Mouse (Mus musculus) bone marrow macrophage, adult 2 months (primary cell): ENCODE results near the gene Gm9821. TPM values are rescaled to one million over a fixed set of nuclear protein-coding genes. Genes with fewer than 3 reads are reported as not detected.

ENCODE experiments used
- H3K27ac ChIP-seq: 2 replicates; pipeline ENCODE4 v1.5.1; 2012; ENCODE audit warnings: low read depth, low read length; ENCODE audit not compliant: insufficient read depth
- H3K4me1 ChIP-seq: 2 replicates; pipeline ENCODE4 v1.6.1; 2012; ENCODE audit warnings: low read length; ENCODE audit not compliant: control insufficient read depth, insufficient read depth
- H3K4me3 ChIP-seq: 2 replicates; pipeline ENCODE4 v1.5.1; 2012; ENCODE audit warnings: mild to moderate bottlenecking, low read length, moderate library complexity; ENCODE audit not compliant: insufficient read depth
- CTCF ChIP-seq: IDR thresholded peaks from 2 replicates; pipeline ENCODE4 v1.5.1; 2012; ENCODE audit warnings: low read depth, mild to moderate bottlenecking, low read length, moderate library complexity
- POLR2A ChIP-seq: IDR thresholded peaks from 2 replicates; pipeline ENCODE4 v1.6.1; 2012; ENCODE audit warnings: mild to moderate bottlenecking, low read depth, low read length, borderline replicate concordance
- polyA plus RNA-seq: library from polyadenylated mRNA; stranded (reverse); fragments of >200 nt; gene quantifications from 2 replicates; pipeline ENCODE4 v1.2.4, GENCODE M21; 2012; ENCODE audit not compliant: missing spikeins, insufficient read depth, insufficient read length

Gene Gm9821
- polyA plus RNA-seq, 1 experiment, result not detected

- no peak for TF ChIP-seq CTCF
- TF ChIP-seq POLR2A, result no peak
- peaks cover 18% of the 10 kb centered on the region for H3K4me1 ChIP-seq
- H3K27ac ChIP-seq, result peak overlapping the region; percentile 88
- H3K4me3 ChIP-seq, result peak overlapping the region; percentile 43
Measured at GRCm38 (mm10) chr2:91984439-91984838, 38.9 kb downstream of the Gm9821 start.

DNA sequence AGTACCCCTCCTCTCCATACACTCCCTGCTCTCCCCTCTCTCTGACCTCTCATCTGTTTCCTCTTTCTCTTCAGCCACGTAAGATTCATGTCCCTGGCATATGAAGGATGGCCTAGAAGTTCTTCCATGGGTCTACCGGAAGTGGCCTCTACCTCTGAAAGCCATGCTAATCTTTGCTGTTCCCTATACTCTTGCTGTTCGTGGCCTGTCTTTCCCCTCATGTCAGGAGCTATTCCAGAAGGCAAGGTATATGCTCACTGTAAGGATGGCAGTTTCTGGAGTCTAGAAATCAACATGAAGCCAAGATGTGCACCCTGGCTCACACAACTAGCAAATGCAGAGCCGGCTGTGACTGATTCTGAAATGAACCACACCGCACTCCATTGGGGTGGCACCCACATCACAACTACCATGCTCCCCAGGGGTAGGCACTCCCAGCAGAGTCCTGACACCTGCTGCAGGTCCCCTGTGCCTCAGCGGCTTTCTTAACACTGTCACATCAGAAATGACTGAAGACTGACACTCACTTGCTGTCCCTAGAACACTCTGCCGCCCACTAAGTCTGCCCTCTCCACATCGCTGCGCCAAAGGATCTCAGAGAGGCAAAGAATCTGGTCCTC is 39.5 kb downstream of the Gm9821 start:
- Histone ChIP-seq H3K27ac (peak overlapping the region; percentile 83), H3K4me1 (peaks cover 18% of the 10 kb centered on the region), H3K4me3 (peak overlapping the region; percentile 22)
- TF ChIP-seq POLR2A, result no peak

DNA sequence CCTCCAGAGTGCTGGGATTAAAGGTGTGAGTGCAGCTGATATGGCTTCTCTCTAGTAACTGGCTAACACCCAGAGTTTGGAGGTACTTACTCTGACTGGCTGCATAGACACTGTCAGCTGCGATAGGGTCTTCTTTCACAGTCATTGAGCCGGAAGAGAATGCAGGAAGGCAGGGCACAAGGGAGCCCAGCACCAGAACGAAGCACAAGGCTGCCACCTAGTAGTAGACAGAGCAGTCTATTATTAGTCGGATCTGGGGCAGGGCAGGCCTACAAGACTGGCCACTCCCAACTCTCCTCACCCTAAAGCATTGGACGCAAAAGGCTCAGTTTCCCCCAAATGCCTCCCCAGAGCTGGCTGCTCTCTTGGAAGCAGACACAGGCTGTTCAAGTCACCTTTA is 40.6 kb downstream of the Gm9821 start:
- Histone ChIP-seq H3K4me1 (peaks cover 18% of the 10 kb centered on the region), H3K27ac (peak overlapping the region; percentile 30), H3K4me3 (peak overlapping the region; percentile 19)
- TF ChIP-seq CTCF, result 0 out of 2 replicates have a peak, but pooled peaks have one; percentile 25
- TF ChIP-seq POLR2A, result no peak

DNA sequence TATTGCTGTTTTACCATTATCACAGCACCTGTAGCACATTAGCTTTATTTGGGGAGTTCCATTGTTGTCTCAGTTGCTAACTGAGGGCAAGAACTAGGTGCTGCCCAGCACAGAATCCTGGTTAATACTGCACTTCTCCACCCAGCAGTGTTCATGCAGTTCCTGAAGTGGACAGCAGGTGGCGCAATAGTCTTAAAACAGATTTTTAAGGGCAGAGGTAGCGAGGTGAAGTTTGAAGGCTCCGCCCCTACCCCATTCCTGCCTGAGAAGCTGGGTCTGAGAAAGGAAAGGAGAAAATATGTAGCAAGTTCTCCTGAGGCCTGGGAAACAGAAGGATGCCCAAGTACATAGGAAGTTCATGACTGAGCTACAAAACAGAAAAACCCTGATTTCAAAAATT is 42.0 kb downstream of the Gm9821 start:
- Histone ChIP-seq H3K4me3 (no peak overlapping the region), H3K4me1 (peaks cover 18% of the 10 kb centered on the region), H3K27ac (no peak overlapping the region)
- TF ChIP-seq CTCF, result peak; percentile 55
- no peak for TF ChIP-seq POLR2A

DNA sequence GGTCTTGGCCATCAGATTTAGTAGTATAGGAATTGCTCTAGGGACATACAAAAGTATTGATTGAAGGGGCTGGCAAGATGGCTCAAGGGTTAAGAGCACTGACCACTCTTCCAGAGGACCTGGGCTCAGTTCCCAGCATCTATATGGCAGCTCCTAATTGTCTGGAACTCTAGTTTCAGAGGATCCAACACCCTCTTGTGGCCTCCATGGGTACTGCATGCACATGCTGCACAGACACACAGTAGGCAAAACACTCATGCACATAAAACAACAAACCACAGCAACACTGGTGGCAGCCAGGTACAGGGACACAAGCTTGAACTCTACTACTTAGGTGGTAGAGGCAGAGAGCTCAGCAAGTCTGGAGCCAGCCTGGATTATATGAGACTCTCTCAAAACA is 44.2 kb downstream of the Gm9821 start:
- Histone ChIP-seq H3K4me3 (no peak overlapping the region), H3K27ac (no peak overlapping the region), H3K4me1 (peaks cover 13% of the 10 kb centered on the region)
- TF ChIP-seq POLR2A, result no peak
- peak; percentile 9; the same call in 1 of the 2 replicates for TF ChIP-seq CTCF

GRCm38 (mm10) chr2:91993409-91993808 is 47.9 kb downstream of the Gm9821 start:
- H3K4me1 ChIP-seq, result no peaks in the 10 kb centered on the region
- TF ChIP-seq POLR2A (no peak), CTCF (no peak)
- no peak overlapping the region for H3K27ac ChIP-seq
- H3K4me3 ChIP-seq, result no peak overlapping the region

DNA sequence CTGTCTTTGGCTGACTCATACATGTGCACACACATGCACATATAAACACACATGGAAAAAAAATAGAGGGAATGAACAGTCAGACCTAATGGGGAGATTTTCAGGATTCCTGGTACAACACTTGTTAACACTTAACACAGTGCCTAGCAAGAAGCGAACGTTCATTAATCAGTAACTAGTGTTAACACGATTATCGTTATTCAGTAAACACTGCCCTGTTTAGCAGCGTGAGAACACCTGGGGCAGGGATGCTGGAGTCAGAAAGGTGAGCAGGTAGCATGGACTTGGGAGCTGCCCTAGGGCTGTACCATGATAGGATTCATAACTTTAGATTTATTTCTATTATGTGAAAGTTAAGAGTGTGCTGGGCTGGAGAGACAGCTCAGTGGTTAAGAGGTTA is 50.5 kb downstream of the Gm9821 start:
- TF ChIP-seq CTCF (no peak), POLR2A (no peak)
- no peak overlapping the region for H3K27ac ChIP-seq
- H3K4me3 ChIP-seq, result no peak overlapping the region
- no peaks in the 10 kb centered on the region for H3K4me1 ChIP-seq

Other genes starting within 250 kb of the Gm9821 start
- 28.8 and 35.7 TPM in 2 replicates for gene Atg13, start 235.1 kb upstream of the Gm9821 start, polyA plus RNA-seq
- 4.8 and 4.9 TPM in 2 replicates for gene Harbi1, start 234.9 kb upstream of the Gm9821 start, polyA plus RNA-seq
- gene Ambra1, start 215.6 kb upstream of the Gm9821 start, polyA plus RNA-seq, result 24.0 and 26.3 TPM in 2 replicates
- gene Chrm4, start 18.5 kb upstream of the Gm9821 start, polyA plus RNA-seq, result not detected in 2 replicates
- gene Mdk, start 13.4 kb upstream of the Gm9821 start, polyA plus RNA-seq, result 1.0 and 3.4 TPM in 2 replicates
- 129 and 144 TPM in 2 replicates for gene Dgkz, start 30.2 kb downstream of the Gm9821 start, polyA plus RNA-seq
- 3.7 and 5.1 TPM in 2 replicates for gene Creb3l1, start 78.8 kb downstream of the Gm9821 start, polyA plus RNA-seq
- 81.5 and 83.4 TPM in 2 replicates for gene Phf21a, start 147.4 kb downstream of the Gm9821 start, polyA plus RNA-seq